Mouse (Mus musculus): ENCODE data around the gene Galnt6. TPM values are rescaled to one million over a fixed set of nuclear protein-coding genes. Genes with fewer than 3 reads are reported as not detected.

Gene Galnt6
- polyA plus RNA-seq, 1 experiment, result 34.7 TPM

DNA sequence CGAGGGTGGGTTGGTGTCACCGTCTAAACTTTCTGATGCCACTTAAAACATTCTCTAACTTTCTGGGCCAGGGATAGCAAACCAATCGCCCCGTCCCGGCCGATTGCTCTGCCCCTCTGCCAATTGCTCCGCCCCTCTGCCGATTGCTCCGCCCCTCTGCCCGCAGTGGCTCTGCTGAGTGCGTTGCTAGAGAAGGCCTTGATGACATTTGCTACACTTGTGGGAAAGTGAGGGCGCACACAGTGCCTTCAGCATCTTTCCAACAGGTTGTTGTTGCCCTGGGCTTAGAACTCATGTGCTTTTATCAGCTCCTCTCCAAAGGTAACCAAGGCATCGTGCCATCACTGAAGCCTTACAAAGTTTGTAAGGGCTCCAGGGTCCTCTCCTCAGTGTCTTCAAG lies 43.9 kb downstream of the Galnt6 start:
- H3K4me3 ChIP-seq (ENCODE audit: control insufficient read depth, insufficient read depth, low read length), result no peak overlapping the region
- H3K36me3 ChIP-seq (ENCODE audit: control insufficient read depth, insufficient read depth, low read length), result no peaks in the 10 kb centered on the region
- peaks cover 23% of the 10 kb centered on the region for H3K4me1 ChIP-seq (replicated peaks; ENCODE audit: control insufficient read depth, insufficient read depth, low read length)
- no peak overlapping the region for H3K27ac ChIP-seq (ENCODE audit: control insufficient read depth, insufficient read depth, low read length)
- WGBS, result 86% methylated on average over 13 of the region's 13 CpGs
- TF ChIP-seq POLR2A (IDR thresholded peaks at IDR 0.05; ENCODE audit: control insufficient read depth, extremely low read depth, insufficient read depth, low read length, poor library complexity), result no peak
- no peak for TF ChIP-seq CTCF (IDR thresholded peaks at IDR 0.05; ENCODE audit: borderline replicate concordance, control insufficient read depth, extremely low read depth, insufficient read depth, low read length, poor library complexity)
- no peak for DNase-seq
- no peaks in the 10 kb centered on the region for H3K27me3 ChIP-seq (ENCODE audit: control insufficient read depth, insufficient read depth, low read length)

DNA sequence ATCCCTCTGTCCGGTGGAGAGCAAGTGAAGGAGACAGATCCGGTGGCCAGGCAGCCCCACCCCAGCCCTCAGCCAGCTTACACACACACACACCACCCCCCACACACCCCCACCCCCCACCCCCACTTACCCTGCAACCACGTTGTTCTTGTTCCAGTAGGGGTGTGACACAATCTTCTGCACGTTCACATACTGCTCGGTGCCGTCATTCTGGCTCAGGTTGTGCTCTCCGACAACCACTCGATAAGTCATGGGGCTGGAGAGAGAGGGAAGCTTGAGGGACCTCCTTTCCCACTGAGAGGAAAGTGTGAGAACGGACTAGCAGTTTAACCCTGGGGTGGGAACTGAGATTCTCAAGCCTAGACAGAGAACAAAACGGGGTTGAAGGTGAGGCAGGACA lies 44.7 kb downstream of the Galnt6 start:
- Histone ChIP-seq H3K27me3 (ENCODE audit: control insufficient read depth, insufficient read depth, low read length) (no peaks in the 10 kb centered on the region), H3K27ac (ENCODE audit: control insufficient read depth, insufficient read depth, low read length) (no peak overlapping the region), H3K4me1 (replicated peaks; ENCODE audit: control insufficient read depth, insufficient read depth, low read length) (peaks cover 25% of the 10 kb centered on the region), H3K4me3 (ENCODE audit: control insufficient read depth, insufficient read depth, low read length) (no peak overlapping the region), H3K36me3 (ENCODE audit: control insufficient read depth, insufficient read depth, low read length) (no peaks in the 10 kb centered on the region)
- WGBS, result 92% methylated on average over 10 of the region's 10 CpGs
- TF ChIP-seq CTCF (IDR thresholded peaks at IDR 0.05; ENCODE audit: borderline replicate concordance, control insufficient read depth, extremely low read depth, insufficient read depth, low read length, poor library complexity), result no peak
- no peak for TF ChIP-seq POLR2A (IDR thresholded peaks at IDR 0.05; ENCODE audit: control insufficient read depth, extremely low read depth, insufficient read depth, low read length, poor library complexity)
- no peak for DNase-seq

DNA sequence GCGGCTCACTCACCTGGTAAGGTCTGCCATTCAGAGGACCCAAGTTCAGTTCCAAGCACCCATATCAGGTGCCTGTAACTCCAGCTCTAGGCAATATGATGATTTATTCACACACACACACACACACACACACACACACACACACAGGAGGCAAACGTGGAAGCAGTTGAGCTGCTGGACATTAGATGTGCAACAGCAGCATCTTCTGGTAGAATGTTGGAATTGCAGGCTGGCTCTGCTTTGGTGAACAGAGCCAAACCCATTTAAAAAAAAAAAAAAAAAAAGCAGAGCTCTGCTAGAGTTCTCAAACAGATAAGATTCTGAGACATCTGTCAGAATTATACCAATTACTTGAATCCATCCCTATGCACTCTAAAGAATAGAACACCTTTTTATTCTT lies 46.1 kb downstream of the Galnt6 start:
- Histone ChIP-seq H3K36me3 (ENCODE audit: control insufficient read depth, insufficient read depth, low read length) (no peaks in the 10 kb centered on the region), H3K4me1 (replicated peaks; ENCODE audit: control insufficient read depth, insufficient read depth, low read length) (peaks cover 24% of the 10 kb centered on the region), H3K27me3 (ENCODE audit: control insufficient read depth, insufficient read depth, low read length) (no peaks in the 10 kb centered on the region), H3K27ac (ENCODE audit: control insufficient read depth, insufficient read depth, low read length) (no peak overlapping the region), H3K4me3 (ENCODE audit: control insufficient read depth, insufficient read depth, low read length) (no peak overlapping the region)
- WGBS, result 47% methylated on average over 2 of the region's 2 CpGs
- no peak for TF ChIP-seq POLR2A (IDR thresholded peaks at IDR 0.05; ENCODE audit: control insufficient read depth, extremely low read depth, insufficient read depth, low read length, poor library complexity)
- TF ChIP-seq CTCF (IDR thresholded peaks at IDR 0.05; ENCODE audit: borderline replicate concordance, control insufficient read depth, extremely low read depth, insufficient read depth, low read length, poor library complexity), result no peak
- DNase-seq, result peak; percentile 84

DNA sequence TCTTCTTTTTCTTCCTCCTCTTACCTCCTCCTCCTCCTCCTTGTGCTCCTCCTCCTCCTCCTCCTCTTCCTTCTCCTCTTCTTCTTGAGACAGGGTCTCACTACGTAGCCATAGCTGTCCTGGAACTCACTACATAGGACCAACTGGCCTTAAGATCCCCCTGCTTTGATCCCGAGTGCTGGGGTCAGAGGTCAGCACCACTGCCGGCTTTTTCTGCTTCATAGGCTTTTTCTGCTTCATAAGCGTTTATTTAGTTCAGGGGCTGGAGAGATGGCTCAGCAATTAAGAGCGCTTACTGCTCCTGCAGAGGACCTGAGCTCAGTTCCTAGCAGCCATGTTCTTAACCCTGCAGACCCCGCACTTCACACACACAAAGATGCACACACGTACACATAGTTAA lies 47.4 kb downstream of the Galnt6 start:
- DNase-seq, result no peak
- Histone ChIP-seq H3K4me1 (replicated peaks; ENCODE audit: control insufficient read depth, insufficient read depth, low read length) (peaks cover 13% of the 10 kb centered on the region), H3K36me3 (ENCODE audit: control insufficient read depth, insufficient read depth, low read length) (no peaks in the 10 kb centered on the region), H3K27me3 (ENCODE audit: control insufficient read depth, insufficient read depth, low read length) (no peaks in the 10 kb centered on the region), H3K27ac (ENCODE audit: control insufficient read depth, insufficient read depth, low read length) (no peak overlapping the region), H3K4me3 (ENCODE audit: control insufficient read depth, insufficient read depth, low read length) (no peak overlapping the region)
- TF ChIP-seq CTCF (IDR thresholded peaks at IDR 0.05; ENCODE audit: borderline replicate concordance, control insufficient read depth, extremely low read depth, insufficient read depth, low read length, poor library complexity) (no peak), POLR2A (IDR thresholded peaks at IDR 0.05; ENCODE audit: control insufficient read depth, extremely low read depth, insufficient read depth, low read length, poor library complexity) (no peak)
- 89% methylated on average over 7 of the region's 7 CpGs for WGBS

DNA sequence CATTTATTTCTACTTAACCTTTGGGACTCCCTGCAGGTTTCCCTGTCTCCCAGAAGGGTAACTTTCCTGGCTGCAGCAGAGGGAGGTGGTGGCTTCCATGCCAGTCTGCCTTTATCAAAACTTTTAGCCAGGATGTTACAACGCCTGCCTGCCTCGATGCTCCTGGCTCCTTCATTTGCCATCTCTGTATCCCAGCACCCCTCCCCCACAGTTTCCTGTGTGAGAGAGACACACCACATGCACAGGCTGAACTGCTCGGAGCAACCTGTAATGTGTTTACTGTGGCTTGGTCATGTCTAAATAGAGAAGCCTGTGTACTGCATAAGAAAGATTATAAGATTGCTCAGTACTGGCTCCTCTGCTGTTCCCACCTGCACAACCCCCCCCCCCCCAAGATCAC lies 48.8 kb downstream of the Galnt6 start:
- Histone ChIP-seq H3K27ac (ENCODE audit: control insufficient read depth, insufficient read depth, low read length) (no peak overlapping the region), H3K36me3 (ENCODE audit: control insufficient read depth, insufficient read depth, low read length) (no peaks in the 10 kb centered on the region)

DNA sequence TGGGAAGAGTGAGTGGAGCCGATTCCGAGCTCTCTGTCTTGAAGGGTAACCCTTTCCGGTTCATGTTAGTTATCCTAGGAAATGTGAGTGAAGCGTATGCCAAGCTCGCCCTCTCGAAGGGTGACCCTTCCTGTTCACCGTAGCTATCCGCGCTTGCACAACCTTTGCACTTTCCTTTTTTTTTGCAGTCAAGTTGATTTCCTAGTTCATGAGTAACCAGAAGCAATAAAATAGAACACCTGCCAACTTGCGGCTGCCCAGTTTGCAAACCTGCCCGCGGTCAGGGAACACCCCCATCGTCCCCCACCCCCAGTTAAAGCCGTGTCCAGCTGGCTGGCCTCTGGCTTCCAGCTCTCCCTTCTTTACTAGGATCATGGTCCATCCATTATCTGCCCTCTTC lies 50.2 kb downstream of the Galnt6 start:
- Histone ChIP-seq H3K27ac (ENCODE audit: control insufficient read depth, insufficient read depth, low read length) (no peak overlapping the region), H3K4me3 (ENCODE audit: control insufficient read depth, insufficient read depth, low read length) (no peak overlapping the region), H3K36me3 (ENCODE audit: control insufficient read depth, insufficient read depth, low read length) (no peaks in the 10 kb centered on the region), H3K27me3 (ENCODE audit: control insufficient read depth, insufficient read depth, low read length) (no peaks in the 10 kb centered on the region), H3K4me1 (replicated peaks; ENCODE audit: control insufficient read depth, insufficient read depth, low read length) (peaks cover 14% of the 10 kb centered on the region)
- TF ChIP-seq POLR2A (IDR thresholded peaks at IDR 0.05; ENCODE audit: control insufficient read depth, extremely low read depth, insufficient read depth, low read length, poor library complexity) (no peak), CTCF (IDR thresholded peaks at IDR 0.05; ENCODE audit: borderline replicate concordance, control insufficient read depth, extremely low read depth, insufficient read depth, low read length, poor library complexity) (no peak)
- DNase-seq, result no peak
- WGBS, result 78% methylated on average over 14 of the region's 14 CpGs

More for the DNA sequence above, 48.8 kb downstream of the Galnt6 start:
- H3K27me3 ChIP-seq (ENCODE audit: control insufficient read depth, insufficient read depth, low read length), result no peaks in the 10 kb centered on the region
- WGBS, result 32% methylated on average over 3 of the region's 3 CpGs
- TF ChIP-seq POLR2A (IDR thresholded peaks at IDR 0.05; ENCODE audit: control insufficient read depth, extremely low read depth, insufficient read depth, low read length, poor library complexity) (no peak), CTCF (IDR thresholded peaks at IDR 0.05; ENCODE audit: borderline replicate concordance, control insufficient read depth, extremely low read depth, insufficient read depth, low read length, poor library complexity) (no peak)
- peaks cover 13% of the 10 kb centered on the region for H3K4me1 ChIP-seq (replicated peaks; ENCODE audit: control insufficient read depth, insufficient read depth, low read length)
- no peak for DNase-seq
- no peak overlapping the region for H3K4me3 ChIP-seq (ENCODE audit: control insufficient read depth, insufficient read depth, low read length)

DNA sequence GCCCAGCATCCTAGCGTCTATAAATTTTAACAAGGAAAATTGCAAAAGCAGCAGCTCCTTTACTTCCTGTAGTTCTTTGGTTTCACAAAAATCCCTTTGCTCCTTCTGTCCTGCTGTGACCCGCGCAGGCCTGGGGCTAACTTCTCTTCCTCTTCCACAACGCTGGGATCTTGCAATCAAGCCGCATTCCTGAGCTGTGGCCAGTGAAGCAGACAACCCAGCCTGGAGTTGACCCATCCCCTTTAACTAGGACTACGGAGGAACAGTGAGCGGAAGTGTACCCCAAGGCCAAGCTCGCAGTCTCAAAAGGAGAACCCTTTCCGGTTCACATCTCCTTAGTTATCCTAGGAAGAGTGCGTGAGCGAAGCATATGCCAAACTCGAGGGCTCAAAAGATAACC lies 50.6 kb downstream of the Galnt6 start:
- Histone ChIP-seq H3K27ac (ENCODE audit: control insufficient read depth, insufficient read depth, low read length) (no peak overlapping the region), H3K4me1 (replicated peaks; ENCODE audit: control insufficient read depth, insufficient read depth, low read length) (peaks cover 17% of the 10 kb centered on the region), H3K4me3 (ENCODE audit: control insufficient read depth, insufficient read depth, low read length) (no peak overlapping the region), H3K36me3 (ENCODE audit: control insufficient read depth, insufficient read depth, low read length) (no peaks in the 10 kb centered on the region), H3K27me3 (ENCODE audit: control insufficient read depth, insufficient read depth, low read length) (no peaks in the 10 kb centered on the region)
- TF ChIP-seq CTCF (IDR thresholded peaks at IDR 0.05; ENCODE audit: borderline replicate concordance, control insufficient read depth, extremely low read depth, insufficient read depth, low read length, poor library complexity), result no peak
- TF ChIP-seq POLR2A (IDR thresholded peaks at IDR 0.05; ENCODE audit: control insufficient read depth, extremely low read depth, insufficient read depth, low read length, poor library complexity), result no peak
- DNase-seq, result no peak
- 91% methylated on average over 12 of the region's 12 CpGs for WGBS

Data from thymus, adult 2 months (tissue).